Mouse (Mus musculus): Measurements from ENCODE around the gene Cep104. TPM values are rescaled to one million over a fixed set of nuclear protein-coding genes. Genes with fewer than 3 reads are reported as not detected.

The Cep104 gene
- 10 to 100 TPM; 30.8 to 35.9 TPM for total RNA-seq (2021)

DNA sequence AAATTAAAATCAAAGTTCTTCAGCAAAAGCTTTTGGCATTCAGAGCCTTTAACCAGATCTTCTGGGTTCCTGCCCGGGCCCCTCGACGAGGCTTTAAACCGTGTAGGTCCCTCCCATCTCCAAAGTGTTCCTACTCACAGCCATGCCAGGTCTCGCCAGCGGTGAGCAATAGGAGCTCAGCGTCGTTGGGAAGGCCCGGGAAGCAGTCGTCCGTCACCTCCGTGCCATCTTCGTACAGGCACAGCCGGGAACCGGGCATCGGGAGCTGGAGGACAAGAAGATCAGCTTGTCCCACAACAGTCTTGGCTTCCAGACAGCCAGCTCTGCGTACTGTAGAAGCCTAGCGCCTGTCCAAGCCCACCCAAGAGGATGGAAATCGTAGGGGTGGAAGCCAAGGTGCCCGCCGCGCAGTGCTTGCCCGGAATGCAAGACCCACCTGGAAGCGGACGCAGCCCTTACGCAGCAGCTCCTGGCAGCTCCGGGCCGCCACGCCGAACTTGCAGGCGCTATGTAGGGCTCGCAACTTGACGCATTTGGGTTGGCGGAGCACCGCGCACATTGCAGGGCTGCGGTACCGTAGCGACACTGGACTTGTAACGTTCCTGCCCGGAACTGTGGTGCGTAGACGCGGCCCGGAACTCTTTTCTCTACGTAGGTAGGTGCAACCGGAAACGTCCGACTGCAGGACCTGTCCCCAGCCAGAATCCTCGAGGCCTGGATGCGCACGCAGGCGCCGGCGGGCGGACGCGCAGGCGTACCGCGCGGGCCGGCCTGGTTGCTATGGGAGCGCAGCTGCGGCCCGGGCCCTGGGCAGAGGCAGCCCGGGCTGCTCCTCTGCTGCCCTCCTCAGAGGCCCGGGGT, at the start of gene Cep104, which contains the start of gene Dffb:
Gene Cep104, plus strand, starts transcription at position 764 of the 861 bp plus-strand sequence.
Gene Dffb, minus strand, starts transcription at position 696 of the 861 bp plus-strand sequence.
- intact Hi-C loops (cut with DNase I): loop anchor here (2.0 kb wide), 1 partner anchor 36 kb away; the partner anchor contains the start of gene Lrrc47
- peak; percentile 96 for DNase-seq (ENCODE audit: low spot score in 2 of 2)

DNA sequence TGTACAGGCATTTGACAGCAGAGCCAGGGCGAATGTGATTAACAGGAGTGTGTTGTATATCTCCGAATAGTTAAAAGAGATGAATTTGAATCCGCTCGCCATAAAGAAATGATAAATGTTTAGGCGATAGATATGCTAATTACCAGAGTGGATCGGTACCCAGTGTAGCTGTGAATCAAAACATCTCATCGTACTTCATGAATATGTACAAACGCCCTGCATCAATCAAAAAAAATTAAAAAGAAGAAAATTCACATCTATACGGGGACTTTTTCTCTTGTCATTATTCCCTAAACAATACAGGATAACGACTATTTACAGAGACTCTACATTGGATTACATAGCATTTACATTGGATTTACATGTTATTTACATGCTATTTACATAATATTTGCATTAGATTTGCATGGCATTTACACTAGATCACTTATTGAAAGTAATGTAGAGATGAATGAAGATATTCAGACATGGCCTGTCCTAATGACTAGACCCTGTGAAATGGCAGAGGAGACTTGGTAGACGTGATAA, 46.2 kb upstream of the Cep104 start:
- DNase-seq (ENCODE audit: low spot score in 2 of 2): no peak
- intact Hi-C loops (cut with DNase I): no loop called here

DNA sequence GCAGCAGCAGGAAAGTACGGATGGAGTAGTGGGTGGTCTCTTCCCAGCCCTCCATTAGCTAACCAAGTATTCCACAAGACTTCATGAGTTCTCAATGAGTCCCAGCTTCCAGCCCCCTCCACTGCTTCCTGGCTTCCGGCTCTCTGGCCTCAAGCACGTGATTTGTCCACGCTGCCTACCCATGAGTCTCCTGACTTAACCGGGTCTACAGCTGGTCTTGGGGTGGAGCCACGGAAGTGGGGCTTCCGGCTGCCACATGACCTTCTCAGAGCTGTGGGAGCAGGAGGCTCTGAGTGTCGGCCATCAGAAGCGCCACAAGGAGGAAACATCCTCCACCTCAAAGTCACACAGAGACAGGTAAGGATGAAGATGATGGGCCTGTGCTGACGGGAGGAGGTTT, 45.6 kb upstream of the Cep104 start:
- no peak for DNase-seq (ENCODE audit: low spot score in 2 of 2)
- intact Hi-C loops (cut with DNase I): no loop called here

DNA sequence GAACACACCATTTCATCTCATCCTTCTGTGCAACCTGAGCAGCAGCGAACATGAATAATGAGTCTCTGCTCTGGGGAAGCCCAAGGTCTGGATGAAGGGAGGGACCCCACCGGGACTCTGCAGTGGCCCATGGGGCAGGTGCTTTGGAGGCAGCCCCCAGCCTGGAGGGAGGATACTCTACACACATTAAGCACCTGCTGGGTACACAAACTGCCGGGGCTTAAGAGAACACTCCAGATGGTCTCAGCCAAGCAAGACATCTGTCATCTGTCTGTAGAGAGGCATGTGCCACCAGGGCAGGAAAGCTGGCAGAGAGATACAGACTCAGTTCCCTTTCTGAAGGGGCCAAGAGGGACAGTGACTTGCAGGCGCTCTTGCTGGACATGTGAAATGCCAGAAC, 45.1 kb upstream of the Cep104 start:
- intact Hi-C loops (cut with DNase I): no loop called here
- DNase-seq (ENCODE audit: low spot score in 2 of 2): no peak

DNA sequence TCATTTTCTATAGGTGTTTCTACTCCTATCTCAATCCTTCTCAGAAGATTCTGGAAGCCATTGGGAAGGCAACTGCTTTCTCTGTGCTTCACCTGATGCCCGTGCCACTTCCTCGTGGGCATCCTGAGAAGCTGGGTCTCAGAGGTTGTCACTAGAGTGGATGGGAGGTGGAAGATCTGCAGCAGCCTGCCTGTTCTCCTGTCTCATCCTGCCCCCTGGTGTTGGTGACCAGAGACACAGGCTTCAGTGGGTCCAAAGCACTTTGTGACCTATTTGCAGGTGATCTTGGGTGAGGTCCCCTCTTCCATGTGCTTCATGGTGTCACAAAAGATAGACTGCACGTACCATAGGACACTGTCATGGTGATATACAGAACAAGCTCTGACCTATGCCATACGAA, 31.8 kb upstream of the Cep104 start:
- DNase-seq (ENCODE audit: low spot score in 2 of 2): peak in 1 of 2 experiments; percentile 45
- intact Hi-C loops (cut with DNase I): loop anchor here (5.0 kb wide), 3 partner anchors 136 to 1411 kb away; partner anchors contain the start of gene Ajap1

DNA sequence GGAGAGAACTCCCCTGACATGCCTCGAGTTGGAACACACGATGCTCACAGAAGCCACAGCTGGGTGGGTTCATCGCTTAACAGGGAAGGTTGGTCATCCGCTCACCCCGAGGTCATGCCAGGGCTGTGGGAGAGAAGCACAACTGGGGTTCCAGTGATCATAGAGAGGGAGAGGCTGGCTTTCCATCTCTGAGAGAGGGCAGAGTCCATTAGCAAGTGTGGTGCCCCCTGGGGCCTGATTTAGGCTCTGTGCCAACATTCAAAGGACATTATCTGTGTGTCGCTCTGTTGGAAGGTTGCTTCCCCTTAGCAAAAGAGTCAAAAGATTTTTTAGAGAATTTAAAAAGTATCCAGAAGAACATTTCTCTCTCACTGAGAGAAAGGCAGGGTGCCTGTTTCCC, 30.7 kb upstream of the Cep104 start:
- no peak for DNase-seq (ENCODE audit: low spot score in 2 of 2)
- intact Hi-C loops (cut with DNase I): loop anchor here (5.0 kb wide), 3 partner anchors 137 to 1412 kb away; partner anchors contain the start of gene Ajap1

DNA sequence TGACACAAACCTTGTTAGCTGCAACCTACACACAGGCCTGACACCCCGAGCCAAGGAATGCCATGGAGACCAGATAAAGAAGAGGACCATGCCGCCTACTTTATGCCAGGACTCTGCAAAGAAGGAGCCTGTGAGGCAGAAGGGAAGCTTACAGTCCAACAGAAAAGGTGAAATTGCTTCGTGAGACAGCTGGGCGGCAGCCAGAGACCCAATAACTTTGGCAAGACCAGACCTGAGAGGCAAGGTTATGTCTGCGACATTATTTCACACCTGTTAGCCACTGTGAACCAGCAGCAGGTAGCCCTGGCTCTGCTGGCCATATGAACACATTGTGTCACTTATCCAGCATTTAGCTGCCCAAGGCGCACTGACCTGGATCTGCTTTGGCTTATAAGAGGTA, 29.3 kb upstream of the Cep104 start:
- DNase-seq (ENCODE audit: low spot score in 2 of 2): no peak
- intact Hi-C loops (cut with DNase I): no loop called here

DNA sequence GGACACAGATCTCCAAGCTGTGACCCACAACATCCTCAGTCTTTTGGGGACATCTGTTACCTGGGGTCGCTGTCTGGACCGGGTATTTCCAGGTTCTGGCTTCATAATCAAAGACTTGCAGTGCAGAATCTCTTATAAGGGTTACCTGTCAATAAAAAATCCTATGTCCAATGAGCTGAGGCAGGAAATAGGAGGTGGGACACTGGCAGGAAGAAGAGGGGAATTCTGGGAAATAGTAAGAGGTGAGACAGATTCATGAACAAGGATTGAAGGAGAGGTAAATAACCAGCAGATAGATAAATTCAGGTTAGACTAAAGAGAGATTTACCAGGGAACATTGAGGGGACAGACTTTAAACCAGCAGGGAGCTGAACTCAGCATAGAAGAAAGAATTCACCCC, 24.6 kb upstream of the Cep104 start:
- intact Hi-C loops (cut with DNase I): no loop called here
- no peak for DNase-seq (ENCODE audit: low spot score in 2 of 2)

DNA sequence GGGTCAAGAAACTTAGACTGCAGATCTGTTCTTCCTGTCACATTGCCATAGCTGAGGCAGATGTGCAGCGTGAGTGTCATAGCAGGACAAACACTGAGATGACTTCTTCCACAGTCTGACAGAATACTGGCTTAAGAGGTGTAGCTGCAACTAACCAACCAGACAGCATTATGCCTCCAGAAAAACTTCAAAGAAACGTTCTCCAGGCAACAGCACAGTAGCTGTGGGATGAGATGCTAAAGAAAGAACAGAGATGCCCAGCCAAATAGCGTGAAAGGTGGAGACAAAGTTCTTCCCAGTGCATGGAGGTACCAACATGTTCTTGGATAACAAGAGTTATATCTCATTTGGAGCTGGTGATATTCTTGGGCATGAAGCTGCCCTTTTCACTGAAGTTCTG, 23.8 kb upstream of the Cep104 start:
- DNase-seq (ENCODE audit: low spot score in 2 of 2): no peak
- intact Hi-C loops (cut with DNase I): no loop called here

DNA sequence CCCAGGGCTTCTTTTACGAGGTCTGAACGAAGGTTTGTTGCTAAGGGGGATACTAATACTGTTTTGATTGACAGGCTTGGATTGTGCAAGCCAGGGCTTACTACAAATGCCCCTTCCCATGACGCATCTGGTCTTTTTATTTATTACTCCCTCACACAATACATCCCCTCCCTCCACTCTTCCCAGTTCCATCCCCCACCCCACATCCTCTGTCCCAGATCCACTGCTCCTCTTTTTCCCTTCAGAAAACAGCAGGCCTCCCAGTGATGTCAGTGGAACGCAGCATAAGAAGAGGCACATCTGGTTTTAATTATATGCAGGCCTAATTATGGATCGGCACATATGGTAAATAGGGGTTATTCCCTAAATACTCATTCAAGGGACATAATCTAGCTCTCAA, 23.3 kb upstream of the Cep104 start:
- DNase-seq (ENCODE audit: low spot score in 2 of 2): no peak

DNA sequence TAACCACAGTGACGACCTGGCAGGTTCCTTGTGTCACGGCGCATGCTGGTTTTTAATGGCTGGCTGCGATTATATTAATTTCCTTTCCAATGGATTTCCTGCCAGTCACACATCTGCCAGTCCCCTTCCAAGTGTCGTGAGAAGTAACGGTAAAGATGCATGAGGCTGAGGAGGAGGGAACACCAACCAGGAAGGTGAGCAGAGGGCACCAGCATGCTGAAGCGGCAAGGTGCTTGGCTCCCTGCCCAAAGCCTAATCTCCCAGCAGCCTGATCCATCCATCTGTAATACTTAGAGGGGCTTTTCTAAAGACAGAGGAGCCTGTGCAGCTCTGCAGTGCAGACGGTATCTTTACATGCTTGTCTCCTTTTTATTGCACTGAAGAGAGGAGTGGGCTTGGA, 19.3 kb upstream of the Cep104 start:
- no peak for DNase-seq (ENCODE audit: low spot score in 2 of 2)
- intact Hi-C loops (cut with DNase I): loop anchor here (5.0 kb wide), 1 partner anchor 57 kb away; the partner anchor contains the start of gene Lrrc47

More for the DNA sequence above, 23.3 kb upstream of the Cep104 start:
- intact Hi-C loops (cut with DNase I): no loop called here

DNA sequence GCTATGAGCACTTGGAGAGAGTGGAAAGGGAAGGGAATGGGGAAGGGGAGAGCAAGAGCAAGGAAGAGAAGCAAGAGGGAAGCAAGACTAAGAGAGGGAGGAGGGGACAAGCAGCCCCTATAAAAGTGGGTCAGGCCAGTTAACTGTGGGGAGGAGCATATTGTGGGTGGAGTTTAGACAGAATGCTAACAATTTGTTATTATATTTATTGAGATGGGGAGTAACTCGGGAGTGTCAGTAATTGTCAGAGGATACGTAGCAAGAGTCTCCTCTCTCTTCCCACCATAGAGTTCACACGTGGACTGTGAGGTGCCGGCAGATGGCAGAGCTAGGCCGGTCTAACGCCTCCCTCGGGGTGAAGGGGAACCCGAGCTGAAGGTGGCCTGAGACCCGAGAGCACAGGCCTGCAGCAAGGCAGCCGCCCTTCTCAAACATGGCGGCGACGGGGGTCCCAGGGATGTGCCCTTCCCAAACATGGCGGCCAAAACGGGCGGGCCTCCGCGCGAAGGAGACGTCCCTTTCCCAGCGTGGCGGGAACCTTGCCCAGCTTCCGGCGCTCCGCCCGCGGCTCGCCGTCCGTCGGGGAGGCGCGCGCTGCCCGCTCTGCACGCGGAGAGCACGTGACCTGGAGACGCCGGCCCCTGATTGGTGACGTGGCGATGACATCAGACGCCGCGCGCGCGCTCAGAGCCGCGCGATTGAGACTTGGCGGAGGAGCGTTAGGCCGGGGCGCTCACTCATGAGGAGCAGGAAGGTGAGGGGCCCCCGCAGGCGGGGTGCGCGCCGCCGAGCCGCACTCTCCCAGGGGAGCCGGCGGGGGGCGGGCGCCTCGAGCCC, 18.2 kb upstream of the Cep104 start, which contains the start of gene A430005L14Rik:
Gene A430005L14Rik, plus strand, starts transcription at position 669 of the 837 bp plus-strand sequence.
- DNase-seq (ENCODE audit: low spot score in 2 of 2): peak; percentile 98
- intact Hi-C loops (cut with DNase I): loop anchor here (5.0 kb wide), 1 partner anchor 56 kb away; the partner anchor contains the start of gene Lrrc47

DNA sequence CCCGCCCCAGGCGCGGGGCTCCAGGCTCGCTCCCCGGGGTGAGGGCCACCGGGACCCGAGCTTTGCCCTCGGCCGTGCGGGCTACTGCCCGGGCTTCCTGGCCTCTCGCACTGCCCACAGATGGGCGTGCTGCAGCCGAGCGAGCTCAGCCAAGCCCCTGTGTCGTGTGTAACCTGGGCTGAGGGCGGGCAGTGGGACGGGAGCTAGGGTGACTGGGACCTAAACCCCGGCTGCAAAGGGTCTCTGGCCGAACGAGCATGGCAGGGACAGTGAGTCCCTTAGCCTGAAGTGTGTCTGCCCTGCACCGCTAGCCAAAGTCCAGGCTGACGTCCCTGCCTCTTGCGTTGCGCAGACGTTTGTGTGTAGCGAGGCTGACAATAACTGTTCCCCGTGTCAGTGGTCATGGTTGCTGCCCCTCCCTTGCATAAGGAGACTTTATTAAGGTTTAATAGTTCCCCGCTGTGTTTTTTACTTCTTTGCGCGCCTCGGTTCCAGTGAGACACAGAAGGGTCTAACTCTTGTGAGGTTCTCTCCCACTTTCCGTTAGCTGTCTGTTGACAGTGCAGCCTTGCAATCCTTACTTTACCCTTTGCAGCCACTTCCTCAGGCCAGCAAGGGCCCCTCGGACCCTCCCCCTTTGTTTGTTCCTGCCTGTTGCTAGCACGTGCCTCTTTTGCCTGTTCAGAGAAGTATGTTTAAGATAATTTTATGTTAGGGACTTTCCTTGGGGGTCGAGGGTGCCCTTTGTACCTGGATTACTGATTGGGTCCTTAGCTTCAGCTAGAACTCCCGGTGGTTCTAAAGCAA, 17.3 kb upstream of the Cep104 start:
- intact Hi-C loops (cut with DNase I): loop anchor here (5.0 kb wide), 1 partner anchor 55 kb away; the partner anchor contains the start of gene Lrrc47
- no peak for DNase-seq (ENCODE audit: low spot score in 2 of 2)

DNA sequence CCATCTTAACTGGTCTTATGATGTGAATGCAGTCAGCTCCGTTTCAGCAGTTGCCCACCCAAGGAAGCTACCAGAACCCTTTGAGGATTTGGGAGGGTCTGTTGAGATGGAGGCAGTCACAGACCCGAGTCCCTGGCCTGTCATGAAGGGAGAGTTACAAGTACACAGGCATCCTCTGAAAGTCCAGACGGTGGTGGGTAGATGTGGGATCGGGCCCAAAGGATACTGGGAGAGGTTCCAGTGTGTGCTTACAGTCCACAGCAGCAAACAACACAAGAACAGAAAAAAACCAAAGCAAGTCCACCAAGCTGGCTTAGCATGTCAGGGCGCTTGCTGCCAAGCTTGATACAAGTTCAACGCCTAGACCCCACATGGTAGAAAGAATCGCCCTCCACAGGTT, 12.4 kb upstream of the Cep104 start:
- DNase-seq (ENCODE audit: low spot score in 2 of 2): peak; percentile 56 to 77
- intact Hi-C loops (cut with DNase I): no loop called here

DNA sequence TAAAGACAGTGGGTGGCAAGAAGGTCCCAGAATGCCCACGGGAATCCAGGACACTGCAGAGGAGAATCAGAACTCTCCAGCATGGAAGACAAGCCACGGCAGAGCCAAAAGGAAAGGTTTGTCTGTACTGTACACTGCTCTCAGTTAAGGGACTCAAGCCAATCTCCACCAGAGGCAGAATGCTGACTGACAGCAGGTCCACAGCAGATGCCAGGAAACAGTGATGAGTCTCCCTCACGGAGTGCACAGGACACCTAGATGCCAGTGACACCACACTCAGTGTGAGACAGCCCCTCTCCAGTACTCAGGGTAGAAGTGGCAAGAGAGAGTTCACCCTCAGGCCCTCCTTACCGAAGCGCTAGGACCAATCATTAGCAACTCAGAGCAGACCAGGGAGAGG, 8.3 kb upstream of the Cep104 start:
- DNase-seq (ENCODE audit: low spot score in 2 of 2): no peak
- intact Hi-C loops (cut with DNase I): no loop called here

DNA sequence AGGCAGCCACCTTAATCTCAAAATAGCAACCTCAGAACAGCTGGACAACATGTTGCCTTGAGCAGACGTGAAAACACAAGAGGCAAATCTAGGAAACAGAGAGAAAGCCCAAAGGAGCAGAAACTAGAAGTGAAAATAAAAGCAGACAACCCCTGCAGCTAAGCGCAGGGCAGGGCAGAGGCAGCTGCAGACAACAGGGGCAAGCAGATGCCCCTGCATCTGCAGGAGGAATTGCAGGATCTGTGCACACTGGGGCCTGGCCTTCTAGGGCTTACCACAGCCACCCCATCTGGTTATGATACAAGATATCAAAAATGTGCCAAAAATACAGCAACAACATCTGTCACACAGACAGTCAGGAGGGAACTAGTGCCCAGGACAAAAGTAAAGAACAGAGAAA, 7.4 kb upstream of the Cep104 start:
- intact Hi-C loops (cut with DNase I): no loop called here
- no peak for DNase-seq (ENCODE audit: low spot score in 2 of 2)

DNA sequence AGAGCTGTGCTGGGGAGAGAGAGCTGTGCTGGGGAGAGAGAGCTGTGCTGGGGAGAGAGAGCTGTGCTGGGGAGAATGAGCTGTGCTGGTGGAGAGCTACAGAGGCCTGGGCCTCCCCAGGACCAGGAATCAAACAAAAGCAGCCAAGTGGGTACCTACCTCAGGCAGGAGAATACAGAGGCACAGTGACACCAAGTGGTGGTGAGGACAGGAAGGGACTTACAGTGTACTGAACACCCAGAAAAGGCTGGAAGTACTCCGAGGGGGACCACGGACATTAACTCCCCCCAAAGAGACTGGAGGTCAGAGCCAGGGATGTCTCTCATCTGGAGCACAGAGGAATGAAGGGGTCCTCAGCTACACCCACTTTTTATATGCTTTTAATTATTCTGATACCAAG, 6.9 kb upstream of the Cep104 start:
- intact Hi-C loops (cut with DNase I): no loop called here
- DNase-seq (ENCODE audit: low spot score in 2 of 2): no peak

DNA sequence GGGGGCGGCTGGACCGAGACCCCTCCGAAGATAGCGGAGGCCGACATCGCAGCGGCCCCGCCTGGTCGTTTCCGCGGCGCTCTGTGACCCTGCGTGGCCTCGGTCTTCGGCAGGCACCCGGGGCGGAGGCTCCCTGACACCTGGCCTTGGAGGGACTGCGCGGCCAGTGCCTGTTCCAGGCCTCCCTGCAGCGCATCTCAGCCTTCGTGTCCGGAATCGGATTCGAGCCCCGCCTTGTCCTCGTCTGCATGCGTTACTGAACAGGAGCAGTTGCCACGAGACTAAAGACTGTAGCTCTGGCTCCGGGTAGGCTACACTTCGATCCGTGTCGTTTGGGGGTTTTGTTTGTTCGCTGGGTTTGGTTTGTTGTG, 283 bp downstream of the Cep104 start:
- no peak for DNase-seq (ENCODE audit: low spot score in 2 of 2)
- intact Hi-C loops (cut with DNase I): loop anchor here (2.0 kb wide), 1 partner anchor 36 kb away; the partner anchor contains the start of gene Lrrc47

DNA sequence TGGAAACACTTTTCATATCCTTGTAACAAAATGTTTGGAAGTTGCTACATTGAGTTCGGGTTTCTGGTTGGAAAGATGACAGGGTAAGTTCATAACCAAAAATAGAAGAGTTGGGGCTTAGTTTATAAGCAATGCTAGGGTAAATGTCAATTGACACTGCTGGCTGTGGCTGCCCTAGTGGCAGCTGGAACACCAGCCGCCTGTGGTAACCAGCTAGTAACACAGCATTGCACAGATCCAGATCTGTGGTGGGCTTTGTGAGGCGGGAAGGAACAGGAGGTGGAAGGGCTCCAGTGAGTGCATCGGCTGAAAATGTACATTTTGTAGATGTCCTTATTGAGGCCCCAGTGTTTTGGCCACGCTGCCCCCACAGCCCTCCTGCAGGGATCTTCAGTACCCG, 774 bp downstream of the Cep104 start:
- intact Hi-C loops (cut with DNase I): loop anchor here (2.0 kb wide), 1 partner anchor 35 kb away; the partner anchor contains the start of gene Lrrc47
- DNase-seq (ENCODE audit: low spot score in 2 of 2): no peak
